Mouse (Mus musculus) forebrain, embryonic 16.5 days (tissue): ENCODE measurements around the gene Gm2a. TPM values are rescaled to one million over a fixed set of nuclear protein-coding genes. Genes with fewer than 3 reads are reported as not detected.
"Not testable (repeated sequence)": the region's sequence is repeated elsewhere in the genome, so short reads cannot be mapped to it uniquely, and the experiment has no call there.

Experiments used
- ATAC-seq: fragments of 200-750 bp; cut with Nextera tagmentation; 2 replicates; pipeline ENCODE4 v1.8.0; 2017; ENCODE audit warnings: mild to moderate bottlenecking, moderate library complexity
- H3K27ac ChIP-seq: fragments of 300-500 bp; sonication (generic); 2 replicates; pipeline ENCODE4 v1.5.1; 2014; ENCODE audit warnings: low read length, control low read depth
- H3K27me3 ChIP-seq: fragments of 300-500 bp; sonication (generic); replicated peaks from 2 replicates; pipeline ENCODE4 v1.6.1; 2014; ENCODE audit warnings: low read length; ENCODE audit not compliant: control insufficient read depth, insufficient read depth
- H3K36me3 ChIP-seq: fragments of 300-500 bp; sonication (generic); 2 replicates; pipeline ENCODE4 v1.6.1; 2014; ENCODE audit not compliant: control insufficient read depth, insufficient read depth
- H3K4me1 ChIP-seq: fragments of 300-500 bp; sonication (generic); replicated peaks from 2 replicates; pipeline ENCODE4 v1.6.1; 2014; ENCODE audit warnings: low read length; ENCODE audit not compliant: control insufficient read depth, insufficient read depth
- H3K4me2 ChIP-seq: fragments of 300-500 bp; sonication (generic); 2 replicates; pipeline ENCODE4 v1.6.1; 2014; ENCODE audit warnings: mild to moderate bottlenecking, low read length, control low read depth
- H3K4me3 ChIP-seq: fragments of 300-500 bp; sonication (generic); replicated peaks from 2 replicates; pipeline ENCODE4 v1.5.1; 2014; ENCODE audit warnings: mild to moderate bottlenecking, low read length, control low read depth
- H3K9ac ChIP-seq: fragments of 300-500 bp; sonication (generic); replicated peaks from 2 replicates; pipeline ENCODE4 v1.6.1; 2014; ENCODE audit warnings: low read depth, low read length, control low read depth
- H3K9me3 ChIP-seq: fragments of 300-500 bp; sonication (generic); 2 replicates; pipeline ENCODE4 v1.6.1; 2016; ENCODE audit warnings: low read length; ENCODE audit not compliant: control insufficient read depth
- WGBS: fragments of 180-500 bp; shearing (Covaris S2); extraction: QIAGEN DNeasy Blood & Tissue Kit; methylation state at CpG from one replicate; pipeline ENCODE4 v1.1.7; 2014; 5-methylcytosine and 5-hydroxymethylcytosine counted together
- polyA plus RNA-seq: library from polyadenylated mRNA; unstranded; fragments of >200 nt; fragmentation: Nextera tagmentation; extraction: Ambion mirVana; gene quantifications from 2 replicates; pipeline ENCODE4 v1.2.1, GENCODE M21; 2015

Gm2a gene
- polyA plus RNA-seq, 1 experiment from 2014 or later: 20.9 TPM

DNA sequence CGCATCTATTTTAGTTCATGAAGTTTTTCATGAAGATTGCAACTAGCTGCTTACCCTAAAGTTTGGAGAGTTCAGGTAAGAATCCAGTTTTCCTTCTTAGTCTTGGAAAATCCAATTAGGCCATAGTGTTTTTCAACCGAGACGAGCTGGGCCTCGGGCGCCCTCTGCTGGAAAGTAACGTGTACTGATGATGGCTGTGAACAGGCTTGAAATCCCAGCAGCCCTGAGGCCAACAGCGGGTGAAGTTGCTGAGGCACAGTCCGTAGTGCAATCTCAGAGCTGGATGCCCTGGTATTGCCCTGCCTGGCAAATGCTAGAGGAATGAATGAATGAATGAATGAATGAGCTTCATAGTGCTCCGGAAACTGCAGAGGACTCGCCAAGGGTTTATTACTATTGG lies 10.9 kb upstream of the Gm2a start:
- H3K4me3 ChIP-seq: no peak overlapping the region
- no peak overlapping the region for H3K27ac ChIP-seq
- H3K36me3 ChIP-seq: no peaks in the 10 kb centered on the region
- no peak overlapping the region for H3K4me2 ChIP-seq
- no peak overlapping the region for H3K9ac ChIP-seq
- no peaks in the 10 kb centered on the region for H3K9me3 ChIP-seq
- 3% methylated on average over 10 of the region's 10 CpGs for WGBS
- no peaks in the 10 kb centered on the region for H3K4me1 ChIP-seq
- H3K27me3 ChIP-seq: no peaks in the 10 kb centered on the region
- peak; percentile 54; the same call in 1 of the 2 replicates for ATAC-seq

GRCm38 (mm10) chr11:55089892-55090291 lies 8.0 kb upstream of the Gm2a start:
- 80% methylated on average over 2 of the region's 2 CpGs for WGBS
- no peak for ATAC-seq
- H3K27ac ChIP-seq: no peak overlapping the region

DNA sequence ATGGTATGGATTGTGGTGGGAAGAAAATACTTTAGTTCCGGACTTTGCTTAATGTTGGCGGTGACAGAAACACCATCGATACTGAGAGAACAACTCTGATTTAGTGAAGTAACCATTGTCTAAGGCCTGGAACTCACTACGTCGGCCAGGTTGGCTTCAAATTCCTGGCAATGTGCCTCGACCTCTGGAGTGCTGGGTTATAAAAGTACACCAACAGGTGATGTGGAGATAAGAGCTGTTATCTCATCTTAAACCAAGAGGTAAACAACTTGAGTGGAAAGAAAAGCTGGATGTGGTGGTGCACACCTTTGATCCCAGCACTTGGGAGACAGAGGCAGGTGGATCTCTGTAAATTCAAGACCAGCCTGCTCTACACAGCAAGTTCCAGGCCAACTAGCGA lies 4.8 kb upstream of the Gm2a start:
- H3K36me3 ChIP-seq: no peaks in the 10 kb centered on the region
- H3K4me2 ChIP-seq: no peak overlapping the region
- H3K4me1 ChIP-seq: peaks cover 3% of the 10 kb centered on the region; the same call in 1 of the 2 replicates
- no peak overlapping the region for H3K9ac ChIP-seq
- H3K9me3 ChIP-seq: no peaks in the 10 kb centered on the region
- ATAC-seq: no peak
- H3K27ac ChIP-seq: no peak overlapping the region
- no peak overlapping the region for H3K4me3 ChIP-seq
- H3K27me3 ChIP-seq: no peaks in the 10 kb centered on the region
- 85% methylated on average over 7 of the region's 7 CpGs for WGBS

More at GRCm38 (mm10) chr11:55089892-55090291, 8.0 kb upstream of the Gm2a start:
- Histone ChIP-seq H3K4me2 (no peak overlapping the region), H3K9ac (no peak overlapping the region), H3K4me1 (no peaks in the 10 kb centered on the region), H3K27me3 (no peaks in the 10 kb centered on the region), H3K9me3 (no peaks in the 10 kb centered on the region), H3K4me3 (no peak overlapping the region), H3K36me3 (no peaks in the 10 kb centered on the region)

DNA sequence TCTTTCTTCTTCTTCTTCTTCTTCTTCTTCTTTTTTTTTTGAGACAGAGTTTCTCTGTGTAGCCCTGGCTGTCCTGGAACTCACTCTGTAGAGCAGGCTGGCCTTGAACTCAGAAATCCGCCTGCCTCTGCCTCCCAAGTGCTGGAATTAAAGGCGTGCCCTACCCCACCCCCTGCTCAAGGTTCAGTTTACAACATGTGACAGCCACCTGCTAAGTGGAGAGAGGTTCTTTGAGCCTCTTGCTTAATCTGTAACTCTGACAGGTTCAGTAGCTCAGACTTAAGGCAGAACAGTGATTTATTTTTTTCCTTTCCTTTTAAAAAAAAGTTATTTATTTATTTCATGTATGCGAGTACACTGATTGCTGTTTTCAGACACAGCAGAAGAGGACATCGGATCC lies 1.6 kb upstream of the Gm2a start:
- H3K27me3 ChIP-seq, H3K4me2 ChIP-seq, H3K9me3 ChIP-seq, ATAC-seq, H3K4me3 ChIP-seq, H3K9ac ChIP-seq, H3K36me3 ChIP-seq, H3K27ac ChIP-seq: not testable (repeated sequence)
- H3K4me1 ChIP-seq: peaks cover 14% of the 10 kb centered on the region
- WGBS: 75% methylated on average over 4 of the region's 4 CpGs

- no peak for ATAC-seq
- Histone ChIP-seq H3K36me3 (no peaks in the 10 kb centered on the region), H3K9ac (no peak overlapping the region; the same call in 1 of the 2 replicates), H3K27ac (no peak overlapping the region), H3K4me3 (peak overlapping the region; percentile 57), H3K27me3 (no peaks in the 10 kb centered on the region), H3K4me1 (peaks cover 14% of the 10 kb centered on the region), H3K4me2 (peak overlapping the region; percentile 74), H3K9me3 (no peaks in the 10 kb centered on the region)
- 40% methylated on average over 11 of the region's 11 CpGs for WGBS
Observed at GRCm38 (mm10) chr11:55096731-55097462, 1.0 kb upstream of the Gm2a start.

GRCm38 (mm10) chr11:55098189-55098915 lies 437 bp downstream of the Gm2a start:
- no peak for ATAC-seq
- Histone ChIP-seq H3K9ac (peak overlapping the region; percentile 80), H3K4me1 (peaks cover 14% of the 10 kb centered on the region), H3K27me3 (no peaks in the 10 kb centered on the region), H3K27ac (peak overlapping the region; percentile 64), H3K4me3 (peak overlapping the region; percentile 57), H3K36me3 (no peaks in the 10 kb centered on the region), H3K9me3 (no peaks in the 10 kb centered on the region), H3K4me2 (peak overlapping the region; percentile 74)
- 11% methylated on average over 24 of the region's 24 CpGs for WGBS

DNA sequence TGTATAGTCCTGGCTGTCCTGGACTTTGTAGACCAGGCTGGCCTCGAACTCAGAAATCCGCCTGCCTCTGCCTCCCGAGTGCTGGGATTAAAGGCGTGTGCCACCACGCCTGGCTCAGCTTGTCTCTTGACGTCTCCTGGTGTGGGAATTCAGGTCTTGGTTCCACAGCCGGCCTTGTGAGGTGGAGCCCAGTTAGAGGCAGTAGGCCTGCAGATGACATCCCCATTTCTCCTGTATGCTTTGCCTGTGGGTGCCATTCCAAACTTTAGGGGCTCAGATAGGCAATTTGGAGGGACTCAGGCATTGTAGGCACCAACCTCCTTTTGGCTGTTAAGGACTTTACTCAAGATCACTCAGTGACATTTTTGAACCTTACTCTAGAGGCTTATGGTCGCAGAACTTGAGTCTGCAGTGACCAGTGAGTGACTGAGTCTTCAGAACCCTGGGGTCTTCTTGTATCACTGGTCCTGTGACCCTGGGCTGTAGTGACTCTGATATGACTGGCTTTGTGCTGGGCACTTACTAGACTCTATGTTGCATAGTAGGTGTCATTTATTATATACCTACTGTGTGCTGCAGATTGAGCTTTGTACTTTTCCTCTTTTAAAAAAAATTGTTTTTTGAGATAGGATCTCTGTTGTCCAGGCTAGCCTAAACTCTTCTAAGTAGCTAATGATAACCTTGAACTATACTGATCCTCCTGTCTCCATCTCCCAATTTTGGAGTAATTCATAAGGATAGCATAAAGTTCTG lies 1.3 kb downstream of the Gm2a start:
- no peak for ATAC-seq
- H3K4me2 ChIP-seq: peak overlapping the region; percentile 74
- H3K27ac ChIP-seq: no peak overlapping the region
- no peak overlapping the region for H3K4me3 ChIP-seq
- H3K9me3 ChIP-seq: no peaks in the 10 kb centered on the region
- no peaks in the 10 kb centered on the region for H3K27me3 ChIP-seq
- no peaks in the 10 kb centered on the region for H3K36me3 ChIP-seq
- peaks cover 14% of the 10 kb centered on the region for H3K4me1 ChIP-seq
- no peak overlapping the region for H3K9ac ChIP-seq
- 94% methylated on average over 8 of the region's 8 CpGs for WGBS

GRCm38 (mm10) chr11:55099868-55100267 lies 2.0 kb downstream of the Gm2a start:
- Histone ChIP-seq H3K4me3 (no peak overlapping the region), H3K27ac (no peak overlapping the region), H3K4me1 (peaks cover 14% of the 10 kb centered on the region), H3K36me3 (no peaks in the 10 kb centered on the region), H3K9me3 (no peaks in the 10 kb centered on the region), H3K27me3 (no peaks in the 10 kb centered on the region), H3K9ac (no peak overlapping the region), H3K4me2 (no peak overlapping the region)
- WGBS: 27% methylated on average over 4 of the region's 4 CpGs
- no peak for ATAC-seq

- Histone ChIP-seq H3K4me2 (no peak overlapping the region), H3K9me3 (no peaks in the 10 kb centered on the region), H3K27ac (no peak overlapping the region), H3K9ac (no peak overlapping the region), H3K4me1 (peaks cover 14% of the 10 kb centered on the region), H3K27me3 (no peaks in the 10 kb centered on the region), H3K4me3 (no peak overlapping the region), H3K36me3 (no peaks in the 10 kb centered on the region)
- 92% methylated on average over 3 of the region's 3 CpGs for WGBS
- no peak for ATAC-seq
Observed at GRCm38 (mm10) chr11:55102015-55102414, 4.1 kb downstream of the Gm2a start.
